Mouse (Mus musculus) kidney, adult 2 months (tissue): ENCODE results near the gene Slc2a1. TPM values are rescaled to one million over a fixed set of nuclear protein-coding genes. Genes with fewer than 3 reads are reported as not detected.

Experiments used
- DNase-seq: peaks from one replicate; pipeline ENCODE4 v3.0.0; 2021
- H3K27ac ChIP-seq: fragments of 200-500 bp; 2 replicates; pipeline ENCODE4 v1.5.1; 2012; ENCODE audit warnings: low read depth, low read length, control low read depth, inconsistent platforms; ENCODE audit not compliant: insufficient read depth
- H3K27me3 ChIP-seq: fragments of 200-500 bp; replicated peaks from 2 replicates; pipeline ENCODE4 v1.6.1; 2012; ENCODE audit warnings: mild to moderate bottlenecking, moderate library complexity, low read length, inconsistent platforms; ENCODE audit not compliant: control insufficient read depth, insufficient read depth
- H3K36me3 ChIP-seq: fragments of 200-500 bp; 2 replicates; pipeline ENCODE4 v1.6.1; 2012; ENCODE audit warnings: mild to moderate bottlenecking, moderate library complexity, low read length, inconsistent platforms; ENCODE audit not compliant: control insufficient read depth, insufficient read depth
- H3K4me1 ChIP-seq: fragments of 200-500 bp; 2 replicates; pipeline ENCODE4 v1.6.1; 2011; ENCODE audit warnings: low read length; ENCODE audit not compliant: control insufficient read depth, insufficient read depth
- H3K4me3 ChIP-seq: fragments of 200-500 bp; 2 replicates; pipeline ENCODE4 v1.5.1; 2011; ENCODE audit warnings: mild to moderate bottlenecking, low read depth, low read length, control low read depth; ENCODE audit not compliant: insufficient read depth
- CTCF ChIP-seq: fragments of 200-500 bp; conservative IDR thresholded peaks from 2 replicates; pipeline ENCODE4 v1.5.1; 2011; ENCODE audit warnings: low read depth, mild to moderate bottlenecking, control low read depth, low read length, moderate library complexity, mixed read lengths; ENCODE audit not compliant: insufficient read depth, insufficient read length
- POLR2A ChIP-seq: fragments of 200-500 bp; IDR thresholded peaks from one replicate; pipeline ENCODE4 v1.6.1; 2011; ENCODE audit warnings: low read depth, low read length, control low read depth
- WGBS: fragments of 180-500 bp; shearing (Covaris S2); methylation state at CpG from one replicate; pipeline ENCODE4 v1.1.7; 2018; 5-methylcytosine and 5-hydroxymethylcytosine counted together
- polyA plus RNA-seq: library from polyadenylated mRNA; depleted of rRNA; stranded (reverse); fragments of >200 nt; gene quantifications from 2 replicates; pipeline ENCODE4 v1.2.3, GENCODE M21; 2012

Gene Slc2a1
- polyA plus RNA-seq, 1 experiment: 78.4 TPM

GRCm38 (mm10) chr4:119097421-119097820, 11.1 kb upstream of the Slc2a1 start:
- 75% methylated on average over 4 of the region's 4 CpGs for WGBS
- TF ChIP-seq POLR2A: no peak
- no peak for TF ChIP-seq CTCF

DNA sequence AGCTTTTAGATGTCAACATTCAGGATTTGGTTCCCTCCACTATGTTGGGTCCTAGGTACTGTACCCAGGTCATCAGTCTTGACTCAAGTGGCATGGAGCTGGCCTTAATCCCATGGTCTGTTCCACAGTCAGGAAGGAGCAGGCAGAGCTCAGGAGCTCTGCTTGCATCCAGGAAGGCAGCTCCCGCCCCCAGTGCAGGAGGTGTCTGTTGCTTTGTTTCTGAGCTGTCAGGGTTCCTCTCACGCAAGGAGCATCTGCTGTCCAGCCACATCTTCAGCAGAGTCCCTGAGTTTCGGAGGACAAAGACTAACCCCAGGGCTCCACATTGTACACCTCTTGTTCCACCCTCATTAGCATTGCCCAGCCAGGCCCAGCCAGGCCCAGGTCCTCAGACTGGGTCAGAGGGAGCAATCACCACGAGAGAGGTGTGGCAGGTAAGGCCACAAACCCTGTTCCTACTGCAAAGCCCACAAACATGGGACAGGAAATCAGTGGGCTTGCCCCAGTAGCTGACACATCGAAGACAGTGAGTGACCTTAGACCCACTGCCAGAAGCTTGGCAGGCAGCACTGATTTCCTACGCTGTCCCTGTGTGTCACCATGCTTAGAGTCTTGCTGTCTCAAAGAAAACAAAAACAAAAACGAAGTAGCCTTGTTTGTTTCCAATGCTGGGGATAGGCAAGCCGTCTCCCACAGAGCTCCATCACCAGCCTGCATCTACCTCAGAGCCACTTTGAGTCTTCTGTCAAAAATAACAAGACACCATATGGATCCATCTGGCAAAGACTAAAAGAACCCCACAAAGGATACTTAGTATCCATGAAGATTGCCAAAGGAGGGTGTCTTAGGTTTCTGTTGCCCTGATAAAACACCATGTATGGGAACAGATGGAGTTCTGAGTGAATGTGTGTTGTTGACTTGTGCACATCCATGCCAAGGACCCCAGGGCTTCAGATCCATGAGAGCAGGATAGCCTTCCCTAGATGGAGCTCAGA, 10.0 kb upstream of the Slc2a1 start:
- Histone ChIP-seq H3K27ac (no peak overlapping the region), H3K4me1 (0 out of 2 replicates have a peak, but pooled peaks cover 3% of the 10 kb centered on the region), H3K36me3 (no peaks in the 10 kb centered on the region), H3K4me3 (no peak overlapping the region), H3K27me3 (no peaks in the 10 kb centered on the region)
- no peak for DNase-seq
- TF ChIP-seq POLR2A (no peak), CTCF (no peak)
- 61% methylated on average over 8 of the region's 8 CpGs for WGBS

More at GRCm38 (mm10) chr4:119097421-119097820, 11.1 kb upstream of the Slc2a1 start:
- Histone ChIP-seq H3K27ac (no peak overlapping the region), H3K4me1 (0 out of 2 replicates have a peak, but pooled peaks cover 3% of the 10 kb centered on the region), H3K36me3 (no peaks in the 10 kb centered on the region), H3K4me3 (no peak overlapping the region), H3K27me3 (no peaks in the 10 kb centered on the region)
- DNase-seq: no peak

GRCm38 (mm10) chr4:119101392-119101791, 7.1 kb upstream of the Slc2a1 start:
- Histone ChIP-seq H3K36me3 (no peaks in the 10 kb centered on the region), H3K27ac (no peak overlapping the region), H3K27me3 (no peaks in the 10 kb centered on the region), H3K4me3 (no peak overlapping the region), H3K4me1 (0 out of 2 replicates have a peak, but pooled peaks cover 1% of the 10 kb centered on the region)
- no peak for DNase-seq
- TF ChIP-seq POLR2A (no peak), CTCF (no peak)
- 93% methylated on average over 3 of the region's 3 CpGs for WGBS

DNA sequence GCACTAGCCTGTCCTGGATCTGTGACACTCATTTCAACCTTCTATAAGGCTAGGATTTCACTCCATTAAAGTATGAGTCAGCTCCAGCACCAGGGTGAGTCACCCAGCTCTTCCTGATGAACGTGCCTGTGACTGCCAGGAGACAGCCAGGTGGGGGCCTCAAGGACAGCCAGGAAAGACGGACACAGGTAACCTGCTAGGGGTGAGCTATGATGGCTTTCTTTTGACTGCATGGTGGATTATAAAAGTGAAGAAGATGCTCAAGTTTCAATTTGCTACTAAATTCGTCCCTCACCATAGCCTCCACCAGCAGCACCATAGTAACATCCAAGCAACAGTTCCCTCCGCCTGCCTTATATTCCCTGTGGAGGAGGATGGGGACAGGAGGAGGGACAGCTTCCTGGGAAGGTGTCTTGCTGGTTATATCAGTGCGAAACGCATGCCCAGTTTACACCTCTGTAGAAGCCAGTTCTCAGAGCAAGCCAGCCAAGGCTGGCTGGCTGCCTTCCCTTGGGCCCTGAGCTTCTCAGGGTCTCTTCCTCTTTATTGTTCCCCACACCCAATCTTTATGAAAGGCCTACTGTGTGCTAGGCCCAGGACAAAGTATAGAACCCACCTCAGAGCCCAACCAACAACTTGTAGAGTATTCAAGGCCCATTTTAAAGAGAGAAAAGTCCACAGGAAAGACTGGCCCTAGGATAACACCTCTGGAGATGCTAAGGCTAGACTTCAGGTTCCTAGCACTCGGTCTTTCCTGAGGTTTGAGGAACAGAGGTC, 6.0 kb upstream of the Slc2a1 start:
- Histone ChIP-seq H3K4me1 (no peaks in the 10 kb centered on the region), H3K27ac (no peak overlapping the region), H3K4me3 (no peak overlapping the region), H3K36me3 (no peaks in the 10 kb centered on the region), H3K27me3 (no peaks in the 10 kb centered on the region)
- no peak for DNase-seq
- WGBS: 81% methylated on average over 7 of the region's 7 CpGs
- TF ChIP-seq POLR2A (no peak), CTCF (no peak)

- Histone ChIP-seq H3K4me1 (peaks cover 3% of the 10 kb centered on the region; the same call in 1 of the 2 replicates), H3K27me3 (no peaks in the 10 kb centered on the region), H3K27ac (no peak overlapping the region), H3K4me3 (no peak overlapping the region), H3K36me3 (no peaks in the 10 kb centered on the region)
- no peak for DNase-seq
- 59% methylated on average over 4 of the region's 4 CpGs for WGBS
- no peak for TF ChIP-seq POLR2A
- no peak for TF ChIP-seq CTCF
These were observed 3.7 kb upstream of the Slc2a1 start for GRCm38 (mm10) chr4:119104847-119105246.

- H3K4me1 ChIP-seq: peaks cover 3% of the 10 kb centered on the region; the same call in 1 of the 2 replicates
- H3K36me3 ChIP-seq: no peaks in the 10 kb centered on the region
- no peaks in the 10 kb centered on the region for H3K27me3 ChIP-seq
- H3K27ac ChIP-seq: peak overlapping the region; percentile 69; the same call in 1 of the 2 replicates
- no peak for TF ChIP-seq POLR2A
- TF ChIP-seq CTCF: no peak
- DNase-seq: peak; percentile 91
- H3K4me3 ChIP-seq: peak overlapping the region; percentile 12
- under 1% methylated on average over 18 of the region's 18 CpGs for WGBS
These were observed 2.8 kb upstream of the Slc2a1 start for GRCm38 (mm10) chr4:119105704-119106103.

DNA sequence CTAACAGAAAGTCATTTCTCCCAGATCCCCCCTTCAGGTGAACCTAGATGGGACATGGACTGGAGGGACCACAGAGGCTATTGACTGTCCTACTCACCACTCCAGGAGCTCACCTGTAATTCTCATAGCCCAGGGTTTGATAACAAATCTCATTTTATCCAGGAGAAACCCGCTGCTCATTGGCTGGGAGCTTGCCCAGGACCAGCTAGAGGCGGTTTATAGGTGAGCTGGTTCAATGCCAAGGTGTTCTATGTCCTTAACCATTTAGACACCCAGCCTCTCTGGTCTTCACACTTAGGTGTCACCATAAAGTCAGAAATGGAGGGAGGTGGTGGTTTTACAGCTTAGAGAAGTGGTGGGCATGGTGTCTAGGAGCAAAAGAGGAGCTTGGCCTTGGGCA, 644 bp upstream of the Slc2a1 start:
- H3K27ac ChIP-seq: peak overlapping the region; percentile 87
- no peaks in the 10 kb centered on the region for H3K36me3 ChIP-seq
- DNase-seq: peak; percentile 54
- no peaks in the 10 kb centered on the region for H3K27me3 ChIP-seq
- TF ChIP-seq POLR2A: no peak
- no peak for TF ChIP-seq CTCF
- WGBS: 49% methylated on average over 2 of the region's 2 CpGs
- H3K4me1 ChIP-seq: peaks cover 10% of the 10 kb centered on the region; the same call in 1 of the 2 replicates
- H3K4me3 ChIP-seq: peak overlapping the region; percentile 92; the same call in 1 of the 2 replicates
